Mouse (Mus musculus) kidney, postnatal 25 days (tissue): ENCODE data around the gene Nfkb2.

Source experiments
- DNase-seq, 2 experiments: peaks; one replicate each; pipeline ENCODE4 v3.0.0; 2021; ENCODE audit warnings: mixed read lengths in 2 of 2

The Nfkb2 gene

GRCm38 (mm10) chr19:46347936-46348668, 44.0 kb downstream of the Nfkb2 start:
- DNase-seq = no peak

GRCm38 (mm10) chr19:46348761-46349458, 44.8 kb downstream of the Nfkb2 start:
- peak; percentile 68 to 84 for DNase-seq

GRCm38 (mm10) chr19:46349550-46349949, 45.4 kb downstream of the Nfkb2 start:
- no peak for DNase-seq

- DNase-seq = no peak
Measured at GRCm38 (mm10) chr19:46350168-46350932, 46.2 kb downstream of the Nfkb2 start, which contains the start of gene 2310034G01Rik. 2310034G01Rik (minus strand) TSS chr19:46350302.

GRCm38 (mm10) chr19:46356701-46357138, 52.6 kb downstream of the Nfkb2 start:
- peak; percentile 91 to 96 for DNase-seq

- no peak for DNase-seq
Measured at GRCm38 (mm10) chr19:46357344-46358280, 53.5 kb downstream of the Nfkb2 start.

- no peak for DNase-seq
Measured at GRCm38 (mm10) chr19:46358381-46358780, 54.3 kb downstream of the Nfkb2 start.
